Mouse (Mus musculus): ENCODE data around the gene Ube2m. TPM values are rescaled to one million over a fixed set of nuclear protein-coding genes. Genes with fewer than 3 reads are reported as not detected.
"Not testable (repeated sequence)": the region's sequence is repeated elsewhere in the genome, so short reads cannot be mapped to it uniquely, and the experiment has no call there.

Gene Ube2m
- polyA plus RNA-seq (2015; fragmentation: Nextera tagmentation; extraction: Ambion mirVana), result 41.3 and 64.6 TPM in 2 replicates

GRCm38 (mm10) chr7:13037901-13038555 lies at the start of gene Ube2m:
Gene Ube2m (minus strand): TSS chr7:13038275.
- H3K4me3 ChIP-seq (ENCODE audit: low read length), result peak within 1 kb of the TSS; percentile 77
- WGBS, result under 1% methylated on average over 47 of the region's 65 CpGs
- ATAC-seq, result peak; percentile 90
- H3K9ac ChIP-seq (ENCODE audit: low read depth, low read length), result peak within 1 kb of the TSS; percentile 96
- H3K4me1 ChIP-seq (ENCODE audit: control insufficient read depth, insufficient read depth, low read depth, low read length), result peaks cover 33% of the 10 kb centered on the region
- peaks cover 6% of the 10 kb centered on the region for H3K27me3 ChIP-seq (replicated peaks; ENCODE audit: control insufficient read depth, insufficient read depth, low read length)
- H3K27ac ChIP-seq (ENCODE audit: low read depth, low read length), result peak within 1 kb of the TSS; percentile 100
- peak within 1 kb of the TSS; percentile 92 for H3K4me2 ChIP-seq (ENCODE audit: low read length)
- H3K36me3 ChIP-seq (ENCODE audit: control insufficient read depth, insufficient read depth, low read length), result peaks cover 16% of the 10 kb centered on the region
- H3K9me3 ChIP-seq (ENCODE audit: control insufficient read depth, low read length), result no peaks in the 10 kb centered on the region

DNA sequence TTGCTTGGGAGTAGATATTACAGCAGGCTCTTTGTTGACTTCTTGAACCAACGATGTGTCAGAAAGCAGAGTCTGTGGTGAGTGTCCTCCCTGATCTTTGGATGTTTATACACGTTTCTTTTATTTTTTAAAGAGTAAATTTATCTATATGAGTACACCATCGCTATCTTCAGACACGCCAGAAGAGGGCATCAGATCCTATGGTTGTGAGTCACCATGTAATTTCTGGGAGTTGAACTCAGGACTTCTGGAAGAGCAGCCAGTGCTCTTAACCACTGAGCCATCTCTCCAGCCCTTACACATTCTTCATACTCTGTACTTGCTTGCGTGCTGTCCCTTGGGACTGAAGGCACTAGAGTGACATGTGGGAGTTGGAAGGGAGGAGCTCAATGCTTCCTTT lies 34.2 kb upstream of the Ube2m start:
- 63% methylated on average over 5 of the region's 5 CpGs for WGBS
- no peak overlapping the region for H3K4me2 ChIP-seq (ENCODE audit: low read length)
- H3K4me1 ChIP-seq (ENCODE audit: control insufficient read depth, insufficient read depth, low read depth, low read length), result no peaks in the 10 kb centered on the region
- H3K27ac ChIP-seq (ENCODE audit: low read depth, low read length), result no peak overlapping the region
- no peak for ATAC-seq
- no peaks in the 10 kb centered on the region for H3K27me3 ChIP-seq (replicated peaks; ENCODE audit: control insufficient read depth, insufficient read depth, low read length)
- H3K4me3 ChIP-seq (ENCODE audit: low read length), result no peak overlapping the region
- no peaks in the 10 kb centered on the region for H3K36me3 ChIP-seq (ENCODE audit: control insufficient read depth, insufficient read depth, low read length)
- H3K9ac ChIP-seq (ENCODE audit: low read depth, low read length), result no peak overlapping the region
- no peaks in the 10 kb centered on the region for H3K9me3 ChIP-seq (ENCODE audit: control insufficient read depth, low read length)

- not testable (repeated sequence) for H3K9ac ChIP-seq (ENCODE audit: low read depth, low read length); H3K9me3 ChIP-seq (ENCODE audit: control insufficient read depth, low read length); H3K4me1 ChIP-seq (ENCODE audit: control insufficient read depth, insufficient read depth, low read depth, low read length); H3K27ac ChIP-seq (ENCODE audit: low read depth, low read length); ATAC-seq; H3K27me3 ChIP-seq (replicated peaks; ENCODE audit: control insufficient read depth, insufficient read depth, low read length); H3K4me3 ChIP-seq (ENCODE audit: low read length); H3K4me2 ChIP-seq (ENCODE audit: low read length); H3K36me3 ChIP-seq (ENCODE audit: control insufficient read depth, insufficient read depth, low read length)
- WGBS, result 60% methylated on average over 2 of the region's 2 CpGs
Measured at GRCm38 (mm10) chr7:13063399-13063798, 25.3 kb upstream of the Ube2m start.

DNA sequence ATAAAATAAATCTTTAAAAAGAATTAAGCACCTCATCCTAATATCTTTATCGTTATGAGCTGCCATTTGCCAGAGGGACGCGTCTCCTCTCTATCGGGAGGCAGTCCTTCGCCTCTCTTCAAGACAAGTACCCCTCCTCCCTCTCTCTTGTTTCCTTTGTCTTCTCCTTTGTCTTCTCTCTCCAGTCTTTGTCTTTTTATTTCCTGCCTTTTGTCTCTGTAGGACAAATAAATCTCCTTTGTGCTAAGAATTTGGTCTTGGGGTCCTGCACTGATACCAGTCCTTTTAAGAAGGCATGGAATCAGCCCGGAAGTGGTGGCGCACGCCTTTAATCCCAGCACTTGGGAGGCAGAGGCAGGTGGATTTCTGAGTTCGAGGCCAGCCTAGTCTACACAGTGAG lies 21.5 kb upstream of the Ube2m start:
- H3K36me3 ChIP-seq (ENCODE audit: control insufficient read depth, insufficient read depth, low read length), result no peaks in the 10 kb centered on the region
- no peak overlapping the region for H3K4me3 ChIP-seq (ENCODE audit: low read length)
- no peak for ATAC-seq
- no peaks in the 10 kb centered on the region for H3K27me3 ChIP-seq (replicated peaks; ENCODE audit: control insufficient read depth, insufficient read depth, low read length)
- H3K27ac ChIP-seq (ENCODE audit: low read depth, low read length), result no peak overlapping the region
- WGBS, result 92% methylated on average over 9 of the region's 9 CpGs
- H3K9ac ChIP-seq (ENCODE audit: low read depth, low read length), result no peak overlapping the region
- no peak overlapping the region for H3K4me2 ChIP-seq (ENCODE audit: low read length)
- H3K9me3 ChIP-seq (ENCODE audit: control insufficient read depth, low read length), result no peaks in the 10 kb centered on the region
- no peaks in the 10 kb centered on the region; the same call in 1 of the 2 replicates for H3K4me1 ChIP-seq (ENCODE audit: control insufficient read depth, insufficient read depth, low read depth, low read length)

GRCm38 (mm10) chr7:13056913-13057700 lies 19.0 kb upstream of the Ube2m start:
- WGBS, result 65% methylated on average over 8 of the region's 8 CpGs
- H3K27me3 ChIP-seq (replicated peaks; ENCODE audit: control insufficient read depth, insufficient read depth, low read length), result no peaks in the 10 kb centered on the region
- no peak overlapping the region for H3K4me2 ChIP-seq (ENCODE audit: low read length)
- no peak for ATAC-seq
- peaks cover 3% of the 10 kb centered on the region for H3K4me1 ChIP-seq (ENCODE audit: control insufficient read depth, insufficient read depth, low read depth, low read length)
- H3K27ac ChIP-seq (ENCODE audit: low read depth, low read length), result no peak overlapping the region
- no peak overlapping the region for H3K9ac ChIP-seq (ENCODE audit: low read depth, low read length)
- H3K4me3 ChIP-seq (ENCODE audit: low read length), result no peak overlapping the region
- no peaks in the 10 kb centered on the region for H3K36me3 ChIP-seq (ENCODE audit: control insufficient read depth, insufficient read depth, low read length)
- no peaks in the 10 kb centered on the region for H3K9me3 ChIP-seq (ENCODE audit: control insufficient read depth, low read length)

DNA sequence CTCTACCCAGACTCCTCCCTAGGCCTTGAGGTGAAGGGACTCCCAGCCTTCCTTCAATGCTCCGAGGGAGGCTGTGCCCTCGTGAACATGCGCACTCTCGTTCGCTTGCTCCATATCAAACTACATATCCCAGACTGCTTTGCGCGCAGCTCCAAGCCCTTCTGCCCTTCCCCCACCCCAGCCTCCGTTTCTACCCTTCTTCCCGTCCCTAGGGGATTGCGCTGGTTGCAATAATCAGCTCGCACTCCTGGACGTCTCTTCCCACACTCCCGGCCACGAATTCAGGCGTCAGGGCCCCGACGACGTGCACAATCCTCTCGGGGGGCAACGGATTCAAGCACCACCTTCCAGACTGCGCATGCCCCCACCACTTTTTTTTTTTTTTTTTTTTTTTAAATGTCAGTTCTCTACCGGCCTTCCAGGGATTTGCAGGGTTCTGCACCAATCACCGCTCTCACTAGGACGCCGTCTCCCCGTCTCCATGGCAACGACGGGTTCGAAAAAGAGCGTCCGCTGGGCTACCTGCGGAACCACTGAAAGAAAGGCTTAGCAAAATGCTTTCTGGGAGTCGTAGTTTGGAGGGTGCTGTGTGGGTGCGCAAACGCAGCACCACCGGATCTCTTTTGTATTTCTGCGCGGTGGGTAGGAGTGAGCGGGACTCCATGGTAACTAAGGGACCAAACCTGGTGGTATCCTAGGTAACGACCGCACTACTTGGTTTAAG lies 16.4 kb upstream of the Ube2m start, which contains the start of gene Mzf1:
TSS of gene Mzf1 (minus strand) at position 478 of the 724 bp plus-strand sequence.
- H3K9ac ChIP-seq (ENCODE audit: low read depth, low read length), result peak within 1 kb of the TSS; percentile 78
- peak; percentile 96 for ATAC-seq
- WGBS, result under 1% methylated on average over 41 of the region's 41 CpGs
- H3K9me3 ChIP-seq (ENCODE audit: control insufficient read depth, low read length), result no peaks in the 10 kb centered on the region
- peak within 1 kb of the TSS; percentile 63 for H3K4me3 ChIP-seq (ENCODE audit: low read length)
- H3K4me1 ChIP-seq (ENCODE audit: control insufficient read depth, insufficient read depth, low read depth, low read length), result peaks cover 3% of the 10 kb centered on the region
- H3K36me3 ChIP-seq (ENCODE audit: control insufficient read depth, insufficient read depth, low read length), result no peaks in the 10 kb centered on the region; the same call in 1 of the 2 replicates
- H3K4me2 ChIP-seq (ENCODE audit: low read length), result peak within 1 kb of the TSS; percentile 55
- peak within 1 kb of the TSS; percentile 97 for H3K27ac ChIP-seq (ENCODE audit: low read depth, low read length)
- H3K27me3 ChIP-seq (replicated peaks; ENCODE audit: control insufficient read depth, insufficient read depth, low read length), result no peaks in the 10 kb centered on the region

GRCm38 (mm10) chr7:13053961-13054286 lies 15.8 kb upstream of the Ube2m start:
- H3K27me3 ChIP-seq (replicated peaks; ENCODE audit: control insufficient read depth, insufficient read depth, low read length), result no peaks in the 10 kb centered on the region
- H3K27ac ChIP-seq (ENCODE audit: low read depth, low read length), result peak overlapping the region; percentile 97
- no peaks in the 10 kb centered on the region; the same call in 1 of the 2 replicates for H3K36me3 ChIP-seq (ENCODE audit: control insufficient read depth, insufficient read depth, low read length)
- no peak for ATAC-seq
- peak overlapping the region; percentile 63 for H3K4me3 ChIP-seq (ENCODE audit: low read length)
- no peaks in the 10 kb centered on the region for H3K9me3 ChIP-seq (ENCODE audit: control insufficient read depth, low read length)
- H3K9ac ChIP-seq (ENCODE audit: low read depth, low read length), result peak overlapping the region; percentile 78
- peaks cover 3% of the 10 kb centered on the region for H3K4me1 ChIP-seq (ENCODE audit: control insufficient read depth, insufficient read depth, low read depth, low read length)
- under 1% methylated on average over 15 of the region's 15 CpGs for WGBS
- peak overlapping the region; percentile 55 for H3K4me2 ChIP-seq (ENCODE audit: low read length)

DNA sequence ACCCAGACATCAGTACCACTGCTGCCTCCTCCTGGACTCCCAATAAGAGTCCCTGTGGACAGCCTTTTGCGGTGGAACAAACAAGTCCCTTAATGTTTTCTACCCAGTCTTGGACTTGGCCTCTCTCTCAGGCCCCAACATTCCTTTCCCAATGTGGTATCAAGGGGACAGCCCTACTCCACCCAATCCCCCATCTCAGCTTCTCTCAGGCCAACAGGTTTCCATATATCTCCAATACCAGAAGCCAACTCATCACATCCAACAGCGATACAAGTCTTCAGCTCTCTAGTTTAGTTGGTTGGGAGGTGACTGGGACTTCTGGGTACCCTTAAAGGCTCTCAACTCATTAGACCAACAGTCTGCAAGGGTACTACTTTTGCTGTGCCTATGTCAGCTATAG lies 15.4 kb upstream of the Ube2m start:
- Histone ChIP-seq H3K27ac (ENCODE audit: low read depth, low read length) (peak overlapping the region; percentile 16; the same call in 1 of the 2 replicates), H3K27me3 (replicated peaks; ENCODE audit: control insufficient read depth, insufficient read depth, low read length) (no peaks in the 10 kb centered on the region), H3K4me2 (ENCODE audit: low read length) (peak overlapping the region; percentile 55), H3K9me3 (ENCODE audit: control insufficient read depth, low read length) (no peaks in the 10 kb centered on the region), H3K4me1 (ENCODE audit: control insufficient read depth, insufficient read depth, low read depth, low read length) (peaks cover 3% of the 10 kb centered on the region), H3K9ac (ENCODE audit: low read depth, low read length) (peak overlapping the region; percentile 78; the same call in 1 of the 2 replicates), H3K4me3 (ENCODE audit: low read length) (peak overlapping the region; percentile 63), H3K36me3 (ENCODE audit: control insufficient read depth, insufficient read depth, low read length) (no peaks in the 10 kb centered on the region; the same call in 1 of the 2 replicates)
- 90% methylated on average over 2 of the region's 2 CpGs for WGBS
- no peak for ATAC-seq

GRCm38 (mm10) chr7:13053001-13053400 lies 14.9 kb upstream of the Ube2m start:
- Histone ChIP-seq H3K27me3 (replicated peaks; ENCODE audit: control insufficient read depth, insufficient read depth, low read length) (no peaks in the 10 kb centered on the region), H3K4me3 (ENCODE audit: low read length) (no peak overlapping the region), H3K36me3 (ENCODE audit: control insufficient read depth, insufficient read depth, low read length) (no peaks in the 10 kb centered on the region; the same call in 1 of the 2 replicates), H3K4me2 (ENCODE audit: low read length) (no peak overlapping the region), H3K9ac (ENCODE audit: low read depth, low read length) (no peak overlapping the region), H3K9me3 (ENCODE audit: control insufficient read depth, low read length) (no peaks in the 10 kb centered on the region), H3K27ac (ENCODE audit: low read depth, low read length) (no peak overlapping the region), H3K4me1 (ENCODE audit: control insufficient read depth, insufficient read depth, low read depth, low read length) (peaks cover 3% of the 10 kb centered on the region)
- no peak for ATAC-seq
- 85% methylated on average over 13 of the region's 13 CpGs for WGBS
